Comparison of ENCODE assay signal across 18 mouse cellular contexts in genomic region chr3:48194300-48194699, GRCm38 (mm10).
"Had no signal": no experiment of that assay in that cellular context is flagged by ENCODE, and none has a peak within 500 bp of the region (broad histone marks: within the 10 kb centered on the region; RNA-seq: fewer than 3 reads in every experiment).

No protein-coding gene starts in this region.

- H3K27ac ChIP-seq: layer of hippocampus, adult 2 months; limb, embryonic 10.5 days; limb, embryonic 13.5 days; liver, embryonic 13.5 days; neural tube, embryonic 12.5 days; neural tube, embryonic 15.5 days had no signal

- H3K4me2 ChIP-seq: limb, embryonic 13.5 days; liver, embryonic 13.5 days; neural tube, embryonic 12.5 days; neural tube, embryonic 15.5 days had no signal

- DNase-seq: kidney, adult 18-20 months; kidney, adult 9 months; kidney, postnatal 25 days; layer of hippocampus, adult 9-11 months; liver; liver, embryonic 13.5 days; lung, adult 2 months; lung, postnatal 14 days; lung, postnatal 4 days; thymus, adult 18-20 months; thymus, postnatal 14 days; thymus, postnatal 4 days had no signal

- H3K4me1 ChIP-seq: limb, embryonic 10.5 days; limb, embryonic 13.5 days; liver, embryonic 13.5 days; neural tube, embryonic 12.5 days; neural tube, embryonic 15.5 days had no signal

- ATAC-seq: intestine, embryonic 16.5 days had no signal

- H3K36me3 ChIP-seq: limb, embryonic 10.5 days; limb, embryonic 13.5 days; liver, embryonic 13.5 days; neural tube, embryonic 12.5 days; neural tube, embryonic 15.5 days had no signal

- H3K9me3 ChIP-seq: limb, embryonic 10.5 days; limb, embryonic 13.5 days; liver, embryonic 13.5 days; neural tube, embryonic 12.5 days; neural tube, embryonic 15.5 days had no signal

- H3K4me3 ChIP-seq: layer of hippocampus, adult 2 months; limb, embryonic 10.5 days; limb, embryonic 13.5 days; liver, embryonic 13.5 days; neural tube, embryonic 12.5 days; neural tube, embryonic 15.5 days had no signal

- H3K9ac ChIP-seq: limb, embryonic 13.5 days; liver, embryonic 13.5 days; neural tube, embryonic 12.5 days; neural tube, embryonic 15.5 days had no signal

- H3K27me3 ChIP-seq: limb, embryonic 13.5 days; liver, embryonic 13.5 days; neural tube, embryonic 12.5 days; neural tube, embryonic 15.5 days had no signal
